Mouse (Mus musculus): ENCODE results near the gene Sema6b.

- peak; percentile 18; the same call in 1 of the 2 replicates for TF ChIP-seq CTCF (IDR thresholded peaks at IDR 0.05; ENCODE audit: low read depth)
- TF ChIP-seq EP300 (IDR thresholded peaks at IDR 0.05; ENCODE audit: low read depth): no peak
Observed at GRCm38 (mm10) chr17:56098711-56099572, 41.2 kb downstream of the Sema6b start.
